Mouse (Mus musculus) ES-E14 (cell line): ENCODE measurements at regions not wholly inside any gene's neighbourhood (a gene's known extent, or its start where the extent isn't known, plus 50 kb on each side); places are given as distances from the start of the nearest gene placed in this dataset.

Experiments used
- HCFC1 ChIP-seq: IDR thresholded peaks from 2 replicates; pipeline ENCODE4 v1.6.1; 2012; ENCODE audit warnings: low read length, inconsistent platforms, borderline replicate concordance; ENCODE audit not compliant: insufficient read depth
- MAFK ChIP-seq: IDR thresholded peaks from 2 replicates; pipeline ENCODE4 v1.6.1; 2014; ENCODE audit warnings: mild to moderate bottlenecking, low read depth, low read length, inconsistent platforms; ENCODE audit not compliant: insufficient read depth

GRCm38 (mm10) chr6:37795001-37795400 is 75.6 kb upstream of the Trim24 start:
- TF ChIP-seq MAFK, result no peak
- TF ChIP-seq HCFC1, result no peak
